Mouse (Mus musculus) myocyte (in vitro differentiated cells): Measurements from ENCODE around the gene Pfdn6. TPM values are rescaled to one million over a fixed set of nuclear protein-coding genes. Genes with fewer than 3 reads are reported as not detected.
A peak's percentile ranks its signal among the peaks of the same experiment; 100 is the strongest.
"Not testable (repeated sequence)": the region's sequence is repeated elsewhere in the genome, so short reads cannot be mapped to it uniquely, and the experiment has no call there.

Experiments
- H3K27me3 ChIP-seq: one replicate; pipeline ENCODE4 v1.6.1; 2011; ENCODE audit not compliant: control insufficient read depth, insufficient read depth, insufficient read length
- H3K36me3 ChIP-seq: one replicate; pipeline ENCODE4 v1.6.1; 2011; ENCODE audit not compliant: control insufficient read depth, insufficient read depth
- H3K4me2 ChIP-seq: one replicate; pipeline ENCODE4 v1.6.1; 2011; ENCODE audit warnings: low read depth, control low read depth
- H3K4me3 ChIP-seq: one replicate; pipeline ENCODE4 v1.5.1; 2011; ENCODE audit warnings: mild to moderate bottlenecking, control low read depth, moderate library complexity
- H3K79me2 ChIP-seq: one replicate; pipeline ENCODE4 v1.6.1; 2011; ENCODE audit not compliant: control insufficient read depth, insufficient read depth
- H3ac ChIP-seq: one replicate; pipeline ENCODE4 v1.6.1; 2011; ENCODE audit not compliant: control insufficient read depth, insufficient read length
- CEBPB ChIP-seq: IDR thresholded peaks from 2 replicates; pipeline ENCODE4 v1.6.1; 2011; ENCODE audit warnings: mild to moderate bottlenecking, moderate library complexity; ENCODE audit not compliant: poor library complexity, insufficient read depth, severe bottlenecking
- E2F4 ChIP-seq: IDR thresholded peaks from one replicate; pipeline ENCODE4 v1.6.1; 2011; ENCODE audit warnings: mild to moderate bottlenecking, control low read depth, moderate library complexity; ENCODE audit not compliant: insufficient read depth
- MAX ChIP-seq: IDR thresholded peaks from one replicate; pipeline ENCODE4 v1.6.1; 2011; ENCODE audit warnings: low read depth, mild to moderate bottlenecking, control low read depth
- MYOD1 ChIP-seq, 3 experiments: IDR thresholded peaks; one replicate each; pipeline ENCODE4 v1.6.1; 2011; ENCODE audit warnings: control low read depth in 2 of 3, low read depth in 2 of 3, mild to moderate bottlenecking in 2 of 3, moderate library complexity in 1 of 3; ENCODE audit not compliant: insufficient read length in 2 of 3, control insufficient read depth in 1 of 3
- MYOG ChIP-seq, 3 experiments: IDR thresholded peaks; one replicate each; pipeline ENCODE4 v1.6.1; 2011; ENCODE audit warnings: control low read depth in 2 of 3, low read depth in 2 of 3, mild to moderate bottlenecking in 2 of 3; ENCODE audit not compliant: insufficient read length in 2 of 3, control insufficient read depth in 1 of 3, insufficient read depth in 1 of 3
- POLR2A ChIP-seq: IDR thresholded peaks from one replicate; pipeline ENCODE4 v1.6.1; 2011; ENCODE audit warnings: low read depth, mild to moderate bottlenecking, control low read depth, moderate library complexity; ENCODE audit not compliant: insufficient read length
- POLR2AphosphoS2 ChIP-seq: IDR thresholded peaks from one replicate; pipeline ENCODE4 v1.6.1; 2011; ENCODE audit warnings: low read depth, control low read depth; ENCODE audit not compliant: insufficient read length
- REST ChIP-seq: IDR thresholded peaks from one replicate; pipeline ENCODE4 v1.6.1; 2011; ENCODE audit warnings: mild to moderate bottlenecking, control low read depth, moderate library complexity; ENCODE audit not compliant: insufficient read depth, insufficient read length
- SRF ChIP-seq: IDR thresholded peaks from one replicate; pipeline ENCODE4 v1.6.1; 2011; ENCODE audit warnings: low read depth; ENCODE audit not compliant: control insufficient read depth, insufficient read length
- TCF12 ChIP-seq: IDR thresholded peaks from one replicate; pipeline ENCODE4 v1.6.1; 2011; ENCODE audit warnings: mild to moderate bottlenecking, control low read depth; ENCODE audit not compliant: poor library complexity, insufficient read depth, severe bottlenecking
- TCF3 ChIP-seq: IDR thresholded peaks from one replicate; pipeline ENCODE4 v1.6.1; 2011; ENCODE audit warnings: low read depth, control low read depth; ENCODE audit not compliant: insufficient read length
- USF1 ChIP-seq: IDR thresholded peaks from one replicate; pipeline ENCODE4 v1.6.1; 2011; ENCODE audit warnings: low read depth, mild to moderate bottlenecking, control low read depth, moderate library complexity
- polyA plus RNA-seq: library from polyadenylated mRNA; unstranded; fragments of >200 nt; fragmentation: generic; extraction: Trizol; gene quantifications from one replicate; pipeline ENCODE4 v1.2.1, GENCODE M21; 2012; ENCODE audit warnings: missing spikeins

The Pfdn6 gene
- polyA plus RNA-seq = 110 TPM

DNA sequence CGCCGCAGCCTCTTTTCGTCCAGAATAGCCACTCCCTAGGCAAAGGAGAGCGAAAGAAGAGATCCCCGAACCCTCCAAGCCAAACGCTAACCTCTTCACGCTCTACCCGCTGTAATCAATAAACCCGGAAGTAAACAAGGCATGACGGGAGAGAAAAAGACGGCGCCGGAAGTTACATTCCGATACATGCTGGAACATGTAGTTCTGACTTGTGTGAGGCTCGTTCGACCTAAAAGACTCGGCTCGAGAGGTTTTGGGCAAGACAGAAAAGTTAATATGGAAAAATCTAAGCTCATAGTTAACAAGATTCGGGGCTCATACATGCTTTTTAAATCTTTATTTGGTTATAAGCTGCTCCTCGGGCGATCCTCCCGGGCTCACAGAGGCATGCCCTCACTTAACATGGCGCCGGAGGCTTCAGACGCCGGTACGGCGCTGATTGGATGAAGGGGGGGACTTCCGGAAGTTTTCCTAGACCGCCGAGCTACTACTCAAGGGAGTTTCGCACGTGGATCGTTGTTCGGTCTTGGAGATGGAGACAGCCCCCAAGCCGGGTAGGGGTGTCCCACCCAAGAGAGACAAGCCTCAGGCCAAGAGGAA, at the start of gene Pfdn6, which contains the start of gene Wdr46:
TSS of gene Pfdn6 (minus strand) at position 138 of the 600 bp plus-strand sequence.
TSS of gene Wdr46 (plus strand) at position 455 of the 600 bp plus-strand sequence.
- Histone ChIP-seq H3K36me3 (no peaks in the 10 kb centered on the region), H3K79me2 (peaks cover 23% of the 10 kb centered on the region), H3ac (peak within 1 kb of the TSS; percentile 24), H3K4me3 (peak within 1 kb of the TSS; percentile 81), H3K4me2 (peak within 1 kb of the TSS; percentile 87), H3K27me3 (no peaks in the 10 kb centered on the region)
- TF ChIP-seq TCF12 = no peak
- TF ChIP-seq E2F4 = peak; percentile 70
- TF ChIP-seq POLR2A = peak; percentile 47
- peak; percentile 25 for TF ChIP-seq POLR2AphosphoS2
- TF ChIP-seq SRF = no peak
- TF ChIP-seq MAX = peak; percentile 68

DNA sequence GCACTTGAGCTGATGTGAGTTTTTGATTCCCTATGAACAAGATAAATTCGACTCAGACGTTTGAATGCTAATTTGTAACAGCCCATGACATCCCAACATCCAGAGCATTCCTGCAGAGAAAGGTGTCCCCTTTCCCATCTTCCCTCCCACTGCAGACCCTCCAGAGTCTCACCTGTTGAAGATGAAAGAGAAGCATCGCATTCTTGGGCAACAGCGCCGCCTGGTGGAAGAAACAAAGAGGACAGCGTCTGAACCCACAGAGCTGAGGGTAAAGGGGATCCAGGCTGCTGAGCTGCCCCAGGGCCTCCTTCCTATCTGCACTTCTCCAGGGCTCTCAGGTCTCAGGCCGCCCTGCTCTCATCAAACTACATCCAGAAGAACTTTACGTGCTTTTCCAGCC, 42.0 kb upstream of the Pfdn6 start:
- not testable (repeated sequence) for H3ac ChIP-seq, H3K79me2 ChIP-seq, H3K36me3 ChIP-seq, H3K4me3 ChIP-seq, H3K4me2 ChIP-seq
- H3K27me3 ChIP-seq = peaks cover 14% of the 10 kb centered on the region

- H3K4me2 ChIP-seq, H3K79me2 ChIP-seq, H3K4me3 ChIP-seq, H3ac ChIP-seq, H3K36me3 ChIP-seq: not testable (repeated sequence)
- H3K27me3 ChIP-seq = peaks cover 14% of the 10 kb centered on the region
Observed at GRCm38 (mm10) chr17:33981192-33981909, 41.2 kb upstream of the Pfdn6 start.

DNA sequence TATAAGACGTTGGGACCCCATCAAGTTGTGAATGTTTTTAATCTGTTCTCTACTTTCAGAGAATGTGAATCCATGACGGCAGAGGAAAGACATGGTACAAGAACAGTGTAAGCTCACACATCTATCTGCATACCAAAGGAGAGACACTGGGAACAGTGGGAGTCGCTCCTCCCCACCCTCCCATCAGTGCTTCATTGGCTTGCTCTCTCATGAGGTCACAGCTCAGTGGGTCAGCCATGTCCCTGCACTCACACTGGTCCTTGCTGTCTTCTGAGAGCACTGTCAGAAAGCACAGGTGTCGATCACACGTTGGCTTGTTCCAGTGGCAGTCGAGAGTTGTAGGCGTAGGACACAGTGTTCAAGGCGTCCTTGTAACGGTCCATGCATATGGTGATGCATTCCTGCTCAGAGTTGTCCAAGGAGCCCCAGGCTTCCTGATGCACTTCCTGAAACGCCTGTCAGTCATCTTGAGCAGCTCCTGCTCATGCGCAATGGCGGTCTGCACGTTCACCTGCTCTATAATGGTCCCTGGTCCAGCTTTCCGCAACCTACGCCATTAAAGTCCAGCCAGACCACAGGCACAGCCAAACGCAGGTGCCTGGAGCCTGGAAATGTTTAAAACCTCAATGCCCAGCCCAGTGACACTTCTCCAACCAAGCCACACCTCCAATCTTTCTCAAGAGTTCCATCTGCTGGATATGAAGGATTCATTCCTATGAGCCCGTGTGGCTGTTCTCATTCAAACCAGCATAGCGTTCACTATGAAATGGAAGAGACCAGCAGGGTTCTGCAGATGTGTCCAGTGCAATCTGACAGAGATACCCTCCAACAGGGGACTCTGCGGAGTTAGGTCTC, 40.3 kb upstream of the Pfdn6 start:
- H3ac ChIP-seq = no peak overlapping the region
- H3K36me3 ChIP-seq = no peaks in the 10 kb centered on the region
- TF ChIP-seq MAX = no peak
- no peak for TF ChIP-seq E2F4
- no peak for TF ChIP-seq POLR2A
- TF ChIP-seq MYOD1 (IDR thresholded peaks at IDR 0.05; ENCODE audit: control insufficient read depth in 1 of 3, insufficient read length in 2 of 3, low read depth in 2 of 3) = no peak
- no peak for TF ChIP-seq POLR2AphosphoS2
- TF ChIP-seq SRF = no peak
- TF ChIP-seq USF1 = no peak
- no peak for TF ChIP-seq CEBPB
- no peak for TF ChIP-seq REST
- TF ChIP-seq MYOG (IDR thresholded peaks at IDR 0.05; ENCODE audit: control insufficient read depth in 1 of 3, insufficient read depth in 1 of 3, insufficient read length in 2 of 3, low read depth in 2 of 3) = no peak
- TF ChIP-seq TCF3 = no peak
- no peak for TF ChIP-seq TCF12
- H3K27me3 ChIP-seq = peaks cover 14% of the 10 kb centered on the region
- no peak overlapping the region for H3K4me3 ChIP-seq
- H3K4me2 ChIP-seq = no peak overlapping the region
- no peaks in the 10 kb centered on the region for H3K79me2 ChIP-seq

DNA sequence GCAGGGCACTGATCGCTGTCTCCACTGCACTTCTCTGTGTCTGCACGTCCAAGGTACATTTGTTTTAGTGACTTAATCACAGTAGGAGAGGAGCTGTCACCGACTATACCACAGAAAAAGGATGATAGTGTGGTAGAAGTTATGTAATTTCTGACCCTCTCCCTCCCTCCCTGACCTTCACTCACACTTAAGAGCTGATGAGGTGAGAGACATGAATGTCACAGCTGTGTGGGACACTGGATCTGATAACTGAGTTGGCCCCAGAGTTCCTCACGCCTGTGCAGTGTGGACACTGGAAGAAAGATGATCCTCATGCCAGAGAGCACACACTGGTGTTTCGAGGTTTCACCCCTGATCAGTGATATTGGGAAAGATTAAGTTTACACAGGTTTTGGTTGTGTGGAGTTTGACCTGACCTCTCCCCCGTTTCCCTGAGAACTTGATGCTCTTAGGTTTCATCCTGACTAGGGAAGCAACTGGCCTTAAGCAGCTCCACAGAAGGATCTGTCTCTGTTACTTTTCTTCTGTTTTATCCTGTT, 39.4 kb upstream of the Pfdn6 start:
- no peak for TF ChIP-seq POLR2AphosphoS2
- TF ChIP-seq MAX = no peak
- TF ChIP-seq REST = no peak
- no peak for TF ChIP-seq POLR2A
- TF ChIP-seq E2F4 = no peak
- TF ChIP-seq SRF = no peak
- no peak for TF ChIP-seq TCF3
- TF ChIP-seq TCF12 = no peak
- no peak for TF ChIP-seq MYOD1 (IDR thresholded peaks at IDR 0.05; ENCODE audit: control insufficient read depth in 1 of 3, insufficient read length in 2 of 3, low read depth in 2 of 3)
- TF ChIP-seq USF1 = no peak
- H3K79me2 ChIP-seq = no peaks in the 10 kb centered on the region
- H3K4me2 ChIP-seq = no peak overlapping the region
- H3K4me3 ChIP-seq = no peak overlapping the region
- H3ac ChIP-seq = no peak overlapping the region
- H3K36me3 ChIP-seq = no peaks in the 10 kb centered on the region
- peaks cover 18% of the 10 kb centered on the region for H3K27me3 ChIP-seq
